Mouse (Mus musculus) spleen, adult 12 weeks (tissue): Measurements from ENCODE around the gene Mrpl43.
"Not testable (repeated sequence)": the region's sequence is repeated elsewhere in the genome, so short reads cannot be mapped to it uniquely, and the experiment has no call there.

Experiments used
- DNase-seq: peaks from one replicate; pipeline ENCODE4 v3.0.0; 2022; ENCODE audit warnings: low spot score

Mrpl43 gene

GRCm38 (mm10) chr19:45005957-45006712 lies at the start of gene Mrpl43:
Gene Mrpl43 (minus strand): TSS chr19:45006442.
- DNase-seq = peak; percentile 91

GRCm38 (mm10) chr19:45054892-45055690 lies 48.8 kb upstream of the Mrpl43 start:
- DNase-seq = no peak

GRCm38 (mm10) chr19:45053451-45053850 lies 47.2 kb upstream of the Mrpl43 start:
- no peak for DNase-seq

- DNase-seq = no peak
These were observed 43.3 kb upstream of the Mrpl43 start for GRCm38 (mm10) chr19:45049523-45049922.

- no peak for DNase-seq
These were observed 42.6 kb upstream of the Mrpl43 start for GRCm38 (mm10) chr19:45048644-45049365.

GRCm38 (mm10) chr19:45047935-45048643 lies 41.8 kb upstream of the Mrpl43 start:
- DNase-seq = peak; percentile 21

GRCm38 (mm10) chr19:45047417-45047934 lies 41.2 kb upstream of the Mrpl43 start, which contains the start of gene Sfxn3:
Gene Sfxn3 (plus strand): TSS chr19:45047503.
- DNase-seq = peak; percentile 78

GRCm38 (mm10) chr19:45046523-45047321 lies 40.5 kb upstream of the Mrpl43 start:
- DNase-seq = peak; percentile 26

- no peak for DNase-seq
These were observed 39.4 kb upstream of the Mrpl43 start, which contains the start of gene Pdzd7 for GRCm38 (mm10) chr19:45045651-45046050. Gene Pdzd7 (minus strand): TSS chr19:45045717.

- no peak for DNase-seq
These were observed 39.0 kb upstream of the Mrpl43 start for GRCm38 (mm10) chr19:45045236-45045635.

- DNase-seq = no peak
These were observed 38.2 kb upstream of the Mrpl43 start for GRCm38 (mm10) chr19:45044389-45044927.

- no peak for DNase-seq
These were observed 34.0 kb upstream of the Mrpl43 start for GRCm38 (mm10) chr19:45040214-45040613.

- DNase-seq = not testable (repeated sequence)
These were observed 32.0 kb upstream of the Mrpl43 start for GRCm38 (mm10) chr19:45038198-45038597.

- no peak for DNase-seq
These were observed 30.6 kb upstream of the Mrpl43 start for GRCm38 (mm10) chr19:45036867-45037266.

- DNase-seq = no peak
These were observed 26.5 kb upstream of the Mrpl43 start for GRCm38 (mm10) chr19:45032570-45033332.

GRCm38 (mm10) chr19:45031780-45032179 lies 25.5 kb upstream of the Mrpl43 start:
- no peak for DNase-seq

- DNase-seq = peak; percentile 49
These were observed 24.8 kb upstream of the Mrpl43 start for GRCm38 (mm10) chr19:45030746-45031693.

GRCm38 (mm10) chr19:45030111-45030510 lies 23.9 kb upstream of the Mrpl43 start:
- peak; percentile 47 for DNase-seq
